Mouse (Mus musculus): ENCODE data around the gene Tmsb4x.

Gene Tmsb4x

DNA sequence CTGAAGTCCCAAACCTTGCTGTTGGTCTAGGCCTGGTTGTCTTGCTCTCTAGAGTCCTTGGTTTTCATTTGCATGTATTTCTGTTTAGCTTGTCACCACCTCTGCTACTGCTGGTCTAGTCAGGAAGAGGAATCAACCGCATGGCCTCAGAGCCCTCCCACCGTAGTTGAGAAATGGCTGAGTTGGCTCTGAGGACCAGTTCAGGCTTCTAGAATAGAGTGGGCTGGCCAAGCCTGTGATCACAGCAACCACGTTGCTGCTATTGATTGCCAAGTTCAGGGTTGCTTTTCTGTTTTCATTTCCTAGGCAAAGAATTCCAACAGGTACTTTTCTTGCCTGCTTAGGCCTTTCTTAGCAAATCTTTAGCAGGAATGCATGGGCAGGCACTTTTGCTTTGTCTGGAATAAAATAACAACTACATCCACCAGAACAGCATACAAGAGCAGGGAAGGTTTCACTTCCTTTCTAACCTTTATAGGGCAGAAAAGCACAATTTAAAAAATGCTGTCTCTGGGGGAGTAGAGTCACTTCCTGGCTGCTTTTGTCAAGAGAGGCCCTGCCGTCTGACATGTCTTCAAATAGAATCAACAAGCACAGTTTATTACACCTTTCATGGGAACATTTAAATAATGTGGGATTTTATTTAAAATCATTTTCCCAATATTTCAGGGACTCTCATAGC lies 29.0 kb downstream of the Tmsb4x start:
- no peak for DNase-seq

- no peak for DNase-seq
These were observed 29.6 kb downstream of the Tmsb4x start for GRCm38 (mm10) chrX:167179549-167179948.

DNA sequence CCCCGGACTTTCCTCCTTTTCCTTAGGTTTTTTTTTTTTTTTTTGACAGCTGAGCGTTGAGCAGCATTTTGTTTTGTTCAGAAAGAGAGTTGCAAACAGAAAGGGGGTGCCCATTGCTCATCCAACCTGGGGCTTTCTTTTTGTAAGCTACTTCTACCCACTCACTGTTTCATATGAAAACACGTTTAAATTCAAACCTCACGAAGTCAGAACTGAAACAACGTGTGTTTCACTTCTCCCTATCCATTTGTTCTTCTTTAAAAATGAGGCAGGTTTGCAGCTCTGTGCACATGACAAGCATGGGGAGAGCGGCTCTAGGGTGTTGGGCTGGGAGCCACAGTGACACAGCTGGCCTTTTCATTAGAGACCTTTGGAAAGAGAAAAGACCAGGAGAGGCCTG lies 33.8 kb downstream of the Tmsb4x start:
- no peak for DNase-seq

- DNase-seq, result no peak
These were observed 34.8 kb downstream of the Tmsb4x start for GRCm38 (mm10) chrX:167174311-167174710.

GRCm38 (mm10) chrX:167172256-167172655 lies 36.9 kb downstream of the Tmsb4x start:
- no peak for DNase-seq

GRCm38 (mm10) chrX:167171281-167171680 lies 37.8 kb downstream of the Tmsb4x start:
- no peak for DNase-seq

DNA sequence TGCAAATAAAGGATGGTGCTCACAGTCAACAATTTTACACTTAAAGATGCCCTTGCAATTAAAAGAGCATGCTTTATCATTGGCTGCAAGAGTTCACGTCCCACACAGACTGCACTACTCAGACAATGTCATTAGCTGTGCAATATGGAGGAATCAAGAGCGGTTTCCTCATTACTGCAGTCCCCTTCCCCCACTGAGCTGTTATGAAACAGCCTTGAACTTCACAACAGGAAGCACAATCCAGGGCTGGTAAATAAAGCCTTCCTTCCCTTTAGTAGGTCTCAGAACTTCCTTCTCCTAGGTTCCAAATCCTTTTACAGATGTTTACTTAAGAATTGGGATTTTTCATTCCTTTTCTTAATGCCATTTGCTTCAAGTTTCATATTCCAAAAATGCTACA lies 41.8 kb downstream of the Tmsb4x start:
- peak; percentile 16 for DNase-seq

DNA sequence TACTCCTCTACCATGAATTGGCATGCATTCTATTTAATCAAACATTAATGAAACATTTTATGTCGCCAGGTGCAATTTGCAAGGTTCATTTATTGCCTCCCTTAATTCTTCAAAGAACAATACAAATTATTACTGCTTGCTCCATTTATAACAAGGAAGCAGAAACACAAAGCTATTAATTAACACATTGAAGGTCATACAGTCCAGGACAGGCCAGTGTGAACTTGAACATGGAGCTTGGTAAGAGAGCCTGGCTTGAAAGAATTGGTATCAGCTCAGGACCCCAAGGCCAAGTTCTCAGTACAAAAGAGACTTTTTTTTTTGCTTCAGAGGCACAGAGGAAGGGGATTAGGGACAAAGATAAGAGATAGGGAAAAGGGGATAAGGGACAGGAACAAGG lies 43.1 kb downstream of the Tmsb4x start:
- no peak for DNase-seq

DNA sequence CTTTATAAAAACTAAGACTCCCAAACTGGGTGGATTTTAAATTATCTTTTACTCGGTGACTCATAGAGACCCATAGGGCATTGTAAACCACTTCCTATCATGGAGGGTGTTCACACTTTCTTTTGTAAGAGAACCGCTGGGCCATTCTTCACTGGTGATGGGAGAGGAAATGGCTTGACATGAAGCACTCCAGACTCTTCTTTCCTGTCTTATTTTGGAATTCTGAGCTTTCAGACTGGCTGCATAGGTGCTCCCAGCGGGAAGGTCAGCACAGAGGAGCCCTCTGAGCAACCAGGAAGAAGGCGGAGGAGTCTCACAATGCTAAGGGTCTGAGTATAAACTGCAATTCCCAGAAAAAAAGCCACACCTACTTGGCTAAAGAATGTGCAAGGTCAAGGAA lies 51.4 kb downstream of the Tmsb4x start:
- DNase-seq, result no peak
